In genomic region chr16:18248433-18249363, GRCm38 (mm10) we compare ENCODE assay signal across 7 mouse cellular contexts. TPM values are rescaled to one million over a fixed set of nuclear protein-coding genes. Genes with fewer than 3 reads are reported as not detected.
DNase-seq lines count a peak whose midpoint lies in the region; ATAC-seq lines count a peak whose summit lies in the region.

Trmt2a (plus strand) TSS chr16:18248679.
Ranbp1 (minus strand) TSS chr16:18248732.

- intact Hi-C loops in gastrocnemius, postnatal 36 days (cut with DNase I) = no loop called here
- intact Hi-C loops in left cerebral cortex, postnatal 25 days (cut with DNase I) = loop anchor here (1.0 kb wide), 1 partner anchor 13 kb away; the partner anchor contains the start of gene Zdhhc8

- DNase-seq in adrenal gland, adult 2 months = peak; percentile 99
- DNase-seq in embryo, embryonic 11.5 days (ENCODE audit: low read depth, low spot score) = peak; percentile 99
- DNase-seq in gastrocnemius, postnatal 36 days = peak; percentile 96 to 97
- peak; percentile 99 for DNase-seq in left cerebral cortex, postnatal 25 days (ENCODE audit: low spot score in 2 of 2)
- peak; percentile 99 for DNase-seq in midbrain, embryonic 10.5 days (ENCODE audit: low spot score)
- peak; percentile 99 for DNase-seq in right cerebral cortex, postnatal 4 days

- H3K4me1 ChIP-seq in intestine, embryonic 15.5 days (replicated peaks) = peaks cover 37% of the 10 kb centered on the region
- H3K4me1 ChIP-seq in midbrain, embryonic 10.5 days = peaks cover 54% of the 10 kb centered on the region

- H3K36me3 ChIP-seq in intestine, embryonic 15.5 days = peaks cover 43% of the 10 kb centered on the region
- peaks cover 76% of the 10 kb centered on the region for H3K36me3 ChIP-seq in midbrain, embryonic 10.5 days

- peak; percentile 96 for ATAC-seq in intestine, embryonic 15.5 days

- H3K4me3 ChIP-seq in intestine, embryonic 15.5 days (replicated peaks) = peak within 1 kb of the TSS; percentile 95
- peak within 1 kb of the TSS; percentile 78 for H3K4me3 ChIP-seq in midbrain, embryonic 10.5 days

- H3K27me3 ChIP-seq in intestine, embryonic 15.5 days (replicated peaks) = no peaks in the 10 kb centered on the region
- H3K27me3 ChIP-seq in midbrain, embryonic 10.5 days (ENCODE audit: low read depth, poor library complexity, severe bottlenecking) = no peaks in the 10 kb centered on the region

- H3K9me3 ChIP-seq in intestine, embryonic 15.5 days = no peaks in the 10 kb centered on the region
- no peaks in the 10 kb centered on the region for H3K9me3 ChIP-seq in midbrain, embryonic 10.5 days (replicated peaks)

- peak within 1 kb of the TSS; percentile 93 for H3K27ac ChIP-seq in intestine, embryonic 15.5 days
- peak within 1 kb of the TSS; percentile 98 for H3K27ac ChIP-seq in midbrain, embryonic 10.5 days (replicated peaks)

- WGBS in intestine, embryonic 15.5 days = under 1% methylated on average over 99 of the region's 102 CpGs
- under 1% methylated on average over 100 of the region's 102 CpGs for WGBS in midbrain, embryonic 10.5 days

- peak within 1 kb of the TSS; percentile 93 for H3K4me2 ChIP-seq in intestine, embryonic 15.5 days (replicated peaks)

- peak within 1 kb of the TSS; percentile 94 for H3K9ac ChIP-seq in intestine, embryonic 15.5 days

RNA-seq across cellular contexts. Expression of gene Trmt2a, which starts in this region (rescaled TPM):
- total RNA-seq in adrenal gland, adult 2 months (2021) = 10 to 100 TPM; 53.2 to 55.5 TPM
- polyA plus RNA-seq in adrenal gland, adult 2 months (2012; rRNA removed) = 32.8 and 45.4 TPM in 2 replicates
- total RNA-seq in gastrocnemius, postnatal 36 days (2021) = 10 to 100 TPM in 1 of 2 experiments, 1 to 10 TPM in 1; 8.8 to 10.4 TPM
- 102 and 107 TPM in 2 replicates for polyA plus RNA-seq in intestine, embryonic 15.5 days (2015; fragmentation: Nextera tagmentation; extraction: Ambion mirVana)
- total RNA-seq in left cerebral cortex, postnatal 25 days (2021) = 10 to 100 TPM; 48.0 to 52.9 TPM
- polyA plus RNA-seq in midbrain, embryonic 10.5 days (2016; fragmentation: Nextera tagmentation; extraction: Ambion mirVana) = 127 and 132 TPM in 2 replicates

RNA-seq across cellular contexts. Expression of gene Ranbp1, which starts in this region (rescaled TPM):
- 100 to 1,000 TPM; 139 to 162 TPM for total RNA-seq in adrenal gland, adult 2 months (2021)
- polyA plus RNA-seq in adrenal gland, adult 2 months (2012; rRNA removed) = 141 and 175 TPM in 2 replicates
- total RNA-seq in gastrocnemius, postnatal 36 days (2021) = 10 to 100 TPM; 18.3 to 20.6 TPM
- polyA plus RNA-seq in intestine, embryonic 15.5 days (2015; fragmentation: Nextera tagmentation; extraction: Ambion mirVana) = 535 and 668 TPM in 2 replicates
- total RNA-seq in left cerebral cortex, postnatal 25 days (2021) = 10 to 100 TPM; 84.7 to 92.5 TPM
- 1,186 and 1,334 TPM in 2 replicates for polyA plus RNA-seq in midbrain, embryonic 10.5 days (2016; fragmentation: Nextera tagmentation; extraction: Ambion mirVana)

Comparison
In these comparisons a context has a peak if more than half of its experiments do, and no peak if none do; other contexts are left out.
1. Peak in every context shown above with its lines: DNase-seq, ATAC-seq, H3K4me3 ChIP-seq and H3K27ac ChIP-seq.
2. RNA of gene Trmt2a (total RNA-seq): 53.2 to 55.5 TPM in adrenal gland, adult 2 months and 48.0 to 52.9 TPM in left cerebral cortex, postnatal 25 days; 8.8 to 10.4 TPM in gastrocnemius, postnatal 36 days; every median in the first group is over 4 times any median in the second.